Mouse (Mus musculus): Measurements from ENCODE around the gene Axin1.

- TF ChIP-seq JUN (IDR thresholded peaks at IDR 0.05; ENCODE audit: insufficient read depth, low read depth, low read length) (no peak), CTCF (conservative IDR thresholded peaks at IDR 0.05 in 1 of 2, IDR thresholded peaks at IDR 0.05 in 1 of 2; ENCODE audit: low read depth in 2 of 2, low read length in 2 of 2) (no peak), MEF2A (IDR thresholded peaks at IDR 0.05; ENCODE audit: borderline replicate concordance, low read depth, low read length) (no peak), TCF12 (IDR thresholded peaks at IDR 0.05; ENCODE audit: low read depth, low read length) (no peak), POLR2A (IDR thresholded peaks at IDR 0.05; ENCODE audit: low read depth, low read length) (no peak), EP300 (IDR thresholded peaks at IDR 0.05; ENCODE audit: low read length) (no peak), ZC3H11A (IDR thresholded peaks at IDR 0.05; ENCODE audit: low read depth, low read length) (no peak), NELFE (IDR thresholded peaks at IDR 0.05; ENCODE audit: low read depth, low read length) (no peak), RAD21 (IDR thresholded peaks at IDR 0.05; ENCODE audit: low read depth, low read length) (no peak), TBP (conservative IDR thresholded peaks at IDR 0.05; ENCODE audit: low read depth, low read length) (no peak), ZKSCAN1 (IDR thresholded peaks at IDR 0.05; ENCODE audit: borderline replicate concordance, low read depth, low read length) (no peak), USF1 (IDR thresholded peaks at IDR 0.05; ENCODE audit: low read depth, low read length) (no peak), IRF4 (IDR thresholded peaks at IDR 0.05; ENCODE audit: low read depth, low read length) (no peak), BHLHE40 (IDR thresholded peaks at IDR 0.05; ENCODE audit: low read depth, low read length) (no peak)
Measured at GRCm38 (mm10) chr17:26142796-26143195, 4.3 kb downstream of the Axin1 start.

Measured in CH12.LX (cell line).